Mouse (Mus musculus) embryonic facial prominence, embryonic 14.5 days (tissue): ENCODE results near the gene Ociad2. TPM values are rescaled to one million over a fixed set of nuclear protein-coding genes. Genes with fewer than 3 reads are reported as not detected.

Experiments
- ATAC-seq: fragments of 200-750 bp; cut with Nextera tagmentation; 2 replicates; pipeline ENCODE4 v1.8.0; 2017; ENCODE audit warnings: low read depth, moderate number of reproducible peaks, moderate TSS enrichment
- DNase-seq: peaks from one replicate; pipeline ENCODE4 v3.0.0-alpha.2; 2015; ENCODE audit warnings: low spot score
- H3K27ac ChIP-seq: fragments of 300-500 bp; sonication (generic); replicated peaks from 2 replicates; pipeline ENCODE4 v1.5.1; 2014; ENCODE audit warnings: low read depth, mild to moderate bottlenecking, low read length, moderate library complexity
- H3K27me3 ChIP-seq: fragments of 300-500 bp; sonication (generic); replicated peaks from 2 replicates; pipeline ENCODE4 v1.6.1; 2014; ENCODE audit warnings: low read length; ENCODE audit not compliant: control insufficient read depth, insufficient read depth
- H3K36me3 ChIP-seq: fragments of 300-500 bp; sonication (generic); 2 replicates; pipeline ENCODE4 v1.6.1; 2014; ENCODE audit warnings: low read length, mixed read lengths; ENCODE audit not compliant: control insufficient read depth, insufficient read depth
- H3K4me1 ChIP-seq: fragments of 300-500 bp; sonication (generic); 2 replicates; pipeline ENCODE4 v1.6.1; 2014; ENCODE audit warnings: antibody characterized with exemption, low read length; ENCODE audit not compliant: control insufficient read depth, insufficient read depth
- H3K4me2 ChIP-seq: fragments of 300-500 bp; sonication (generic); 2 replicates; pipeline ENCODE4 v1.6.1; 2014; ENCODE audit warnings: low read depth, mild to moderate bottlenecking, low read length, moderate library complexity, mixed read lengths
- H3K4me3 ChIP-seq: fragments of 300-500 bp; sonication (generic); 2 replicates; pipeline ENCODE4 v1.5.1; 2014; ENCODE audit warnings: low read depth, mild to moderate bottlenecking, low read length
- H3K9ac ChIP-seq: fragments of 300-500 bp; sonication (generic); 2 replicates; pipeline ENCODE4 v1.6.1; 2014; ENCODE audit warnings: low read depth, mild to moderate bottlenecking, low read length, moderate library complexity, mixed read lengths
- H3K9me3 ChIP-seq: fragments of 300-500 bp; sonication (generic); 2 replicates; pipeline ENCODE4 v1.6.1; 2016; ENCODE audit warnings: low read length; ENCODE audit not compliant: control insufficient read depth
- WGBS: fragments of 180-500 bp; shearing (Covaris S2); extraction: QIAGEN DNeasy Blood & Tissue Kit; methylation state at CpG from one replicate; pipeline ENCODE4 v1.1.7; 2014; 5-methylcytosine and 5-hydroxymethylcytosine counted together
- polyA plus RNA-seq: library from polyadenylated mRNA; unstranded; fragments of >200 nt; fragmentation: Nextera tagmentation; extraction: Ambion mirVana; gene quantifications from 2 replicates; pipeline ENCODE4 v1.2.1, GENCODE M21; 2014

Ociad2 gene
- 10.7 and 11.2 TPM in 2 replicates for polyA plus RNA-seq

GRCm38 (mm10) chr5:73340723-73341235 lies at the start of gene Ociad2:
Ociad2 (minus strand) TSS chr5:73341028.
- no peaks in the 10 kb centered on the region for H3K4me1 ChIP-seq
- no peaks in the 10 kb centered on the region for H3K36me3 ChIP-seq
- 81% methylated on average over 8 of the region's 8 CpGs for WGBS
- no peak within 1 kb of the TSS for H3K27ac ChIP-seq
- H3K9me3 ChIP-seq = no peaks in the 10 kb centered on the region
- H3K9ac ChIP-seq = no peak within 1 kb of the TSS
- no peaks in the 10 kb centered on the region for H3K27me3 ChIP-seq
- ATAC-seq = no peak
- H3K4me3 ChIP-seq = no peak within 1 kb of the TSS
- H3K4me2 ChIP-seq = no peak within 1 kb of the TSS
- DNase-seq = no peak

DNA sequence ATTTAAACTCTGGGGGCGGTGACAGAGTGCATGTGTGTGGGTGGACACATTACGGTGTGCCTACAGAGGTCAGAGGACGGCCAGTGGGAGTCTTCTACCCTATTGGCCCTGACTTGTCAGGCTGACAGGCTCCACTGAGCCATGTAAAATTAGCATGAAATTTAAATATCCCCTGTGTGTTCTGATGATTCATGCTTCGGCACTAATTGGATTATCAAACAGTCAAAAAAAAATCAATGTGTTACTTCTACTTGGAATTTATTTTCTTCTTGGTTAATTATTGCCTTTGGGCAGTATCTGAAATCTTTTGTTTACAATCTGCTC lies 42.8 kb upstream of the Ociad2 start:
- H3K9ac ChIP-seq = no peak overlapping the region
- no peaks in the 10 kb centered on the region for H3K9me3 ChIP-seq
- no peak overlapping the region for H3K27ac ChIP-seq
- no peak for DNase-seq
- H3K4me1 ChIP-seq = no peaks in the 10 kb centered on the region
- no peaks in the 10 kb centered on the region for H3K36me3 ChIP-seq
- ATAC-seq = no peak
- no peaks in the 10 kb centered on the region for H3K27me3 ChIP-seq
- no peak overlapping the region for H3K4me2 ChIP-seq
- 55% methylated on average over 4 of the region's 4 CpGs for WGBS
- H3K4me3 ChIP-seq = no peak overlapping the region

DNA sequence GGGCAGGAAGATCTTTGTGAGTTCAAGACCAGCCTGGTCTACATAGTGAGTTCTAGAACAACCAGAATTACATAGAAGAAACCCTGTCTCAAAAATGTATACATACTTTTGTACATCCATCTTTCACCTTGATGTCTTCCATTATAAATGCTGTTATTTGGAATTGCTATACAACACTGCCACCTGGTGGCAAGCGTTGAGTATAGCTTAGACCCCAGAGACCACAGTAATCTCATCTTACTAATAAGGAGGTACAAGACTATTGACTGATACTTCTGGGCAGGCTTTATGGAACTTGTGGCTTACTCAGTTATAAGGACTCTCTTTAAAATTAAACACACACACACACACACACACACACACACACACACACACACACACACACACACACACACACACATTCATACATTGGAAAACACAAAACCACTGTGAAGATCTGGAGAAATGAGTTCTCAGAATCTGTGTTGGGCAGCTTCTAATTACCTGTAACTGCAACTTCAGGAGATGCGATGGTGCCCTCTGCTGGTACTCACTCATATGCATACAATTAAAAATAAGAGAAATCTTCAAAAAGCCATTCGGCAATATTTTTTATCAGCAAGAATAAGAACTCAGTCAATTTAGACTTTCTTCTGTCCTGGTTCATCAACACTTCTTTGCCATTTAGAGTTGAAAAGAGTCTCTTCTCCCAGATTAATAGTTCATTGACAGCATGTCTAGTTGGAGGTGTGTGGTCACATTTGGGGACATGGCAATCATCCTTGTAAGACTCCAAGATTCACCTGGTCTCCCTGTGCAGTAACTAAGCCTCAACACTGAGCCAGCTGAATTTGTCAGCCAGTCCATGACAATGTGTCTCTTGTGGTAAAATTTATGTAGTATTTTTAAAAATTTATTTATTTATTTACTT lies 42.2 kb upstream of the Ociad2 start:
- ATAC-seq (peak; percentile 62), DNase-seq (peak; percentile 84)
- H3K27me3 ChIP-seq = no peaks in the 10 kb centered on the region
- no peak overlapping the region for H3K4me3 ChIP-seq
- no peaks in the 10 kb centered on the region for H3K9me3 ChIP-seq
- H3K4me2 ChIP-seq = no peak overlapping the region
- no peak overlapping the region for H3K27ac ChIP-seq
- no peaks in the 10 kb centered on the region for H3K36me3 ChIP-seq
- H3K9ac ChIP-seq = no peak overlapping the region
- WGBS = 25% methylated on average over 3 of the region's 3 CpGs
- H3K4me1 ChIP-seq = no peaks in the 10 kb centered on the region

DNA sequence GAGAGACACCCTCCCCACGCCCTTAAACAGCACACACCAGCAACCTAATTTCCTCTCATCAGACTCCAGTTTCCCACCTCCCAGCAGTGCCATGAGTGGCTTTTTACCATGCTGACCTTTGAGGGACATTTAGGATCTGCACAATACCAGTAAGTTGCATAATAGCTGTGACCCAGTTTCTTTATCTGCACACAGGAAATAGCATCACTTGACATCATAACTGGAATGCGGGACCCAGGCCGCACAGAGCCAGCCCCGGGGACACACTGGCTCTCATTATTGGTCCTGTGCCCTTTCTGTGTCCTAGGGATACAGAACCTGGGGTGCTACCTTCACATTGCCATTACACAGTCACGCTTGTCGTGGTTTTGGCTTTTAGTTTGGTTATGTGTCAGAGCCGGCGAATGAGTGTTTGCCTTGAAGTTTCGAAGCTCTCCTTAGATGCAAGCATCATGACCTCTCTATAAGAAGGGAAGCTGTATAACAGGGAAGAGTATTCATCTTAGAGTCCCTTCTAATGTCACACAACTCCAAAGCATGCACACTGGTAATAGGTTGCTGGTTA lies 41.2 kb upstream of the Ociad2 start:
- H3K9ac ChIP-seq = no peak overlapping the region
- no peak overlapping the region for H3K4me3 ChIP-seq
- no peaks in the 10 kb centered on the region for H3K4me1 ChIP-seq
- WGBS = 86% methylated on average over 8 of the region's 9 CpGs
- no peaks in the 10 kb centered on the region for H3K9me3 ChIP-seq
- H3K4me2 ChIP-seq = no peak overlapping the region
- ATAC-seq (no peak), DNase-seq (no peak)
- H3K27ac ChIP-seq = no peak overlapping the region
- H3K36me3 ChIP-seq = no peaks in the 10 kb centered on the region
- H3K27me3 ChIP-seq = no peaks in the 10 kb centered on the region

DNA sequence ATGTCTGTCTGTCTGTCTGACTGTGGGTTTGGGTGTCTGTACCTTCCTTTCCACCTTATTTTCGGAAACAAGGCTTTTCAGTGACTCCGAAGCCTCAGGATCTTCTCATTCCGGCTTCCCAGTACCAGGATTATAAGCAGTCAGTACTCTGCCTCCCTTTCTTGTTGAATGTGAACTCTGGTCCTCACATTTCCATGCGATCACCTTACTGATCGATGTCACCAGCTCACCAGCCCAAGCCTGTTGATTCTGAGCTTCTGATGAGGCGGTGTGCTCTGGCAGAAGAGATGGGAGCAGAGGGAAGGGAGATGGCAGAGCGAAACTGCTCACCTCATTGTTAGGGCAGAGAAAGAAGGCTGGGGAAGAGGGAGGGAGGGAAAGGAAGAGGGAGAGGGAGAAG lies 40.7 kb upstream of the Ociad2 start:
- Histone ChIP-seq H3K27me3 (no peaks in the 10 kb centered on the region), H3K4me2 (no peak overlapping the region), H3K4me3 (no peak overlapping the region), H3K9me3 (no peaks in the 10 kb centered on the region), H3K9ac (no peak overlapping the region), H3K4me1 (no peaks in the 10 kb centered on the region), H3K27ac (no peak overlapping the region), H3K36me3 (no peaks in the 10 kb centered on the region)
- 76% methylated on average over 7 of the region's 7 CpGs for WGBS
- DNase-seq (no peak), ATAC-seq (no peak)

DNA sequence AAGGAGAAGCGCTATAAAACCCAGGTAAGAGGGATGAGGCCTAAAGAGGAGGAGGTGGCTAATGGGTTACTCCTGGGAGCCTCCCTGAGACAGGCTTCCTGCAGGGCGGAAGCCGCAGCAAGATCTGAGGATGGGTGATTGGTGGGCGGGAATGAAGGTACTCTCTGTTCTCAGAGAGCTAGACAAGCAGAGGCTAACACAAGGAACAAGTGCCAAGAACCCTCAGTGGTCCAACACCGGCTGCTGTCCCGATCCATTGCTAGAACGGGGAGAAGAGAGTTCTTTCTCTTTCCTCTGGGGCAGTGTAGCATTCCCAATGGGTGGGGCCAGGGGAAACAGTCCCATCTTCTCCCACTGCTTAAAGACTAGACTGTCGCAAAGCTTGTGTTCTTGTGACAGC lies 40.0 kb upstream of the Ociad2 start:
- Histone ChIP-seq H3K36me3 (no peaks in the 10 kb centered on the region), H3K4me1 (no peaks in the 10 kb centered on the region), H3K9ac (no peak overlapping the region), H3K27ac (no peak overlapping the region), H3K9me3 (no peaks in the 10 kb centered on the region), H3K4me2 (no peak overlapping the region), H3K27me3 (no peaks in the 10 kb centered on the region), H3K4me3 (no peak overlapping the region)
- no peak for ATAC-seq
- DNase-seq = no peak
- 55% methylated on average over 8 of the region's 8 CpGs for WGBS

GRCm38 (mm10) chr5:73379908-73380307 lies 39.1 kb upstream of the Ociad2 start:
- WGBS = 23% methylated on average over 3 of the region's 3 CpGs
- no peak overlapping the region for H3K4me2 ChIP-seq
- peak; percentile 84 for DNase-seq
- peak; percentile 83; the same call in 1 of the 2 replicates for ATAC-seq
- no peaks in the 10 kb centered on the region for H3K36me3 ChIP-seq
- H3K9me3 ChIP-seq = no peaks in the 10 kb centered on the region
- H3K4me3 ChIP-seq = no peak overlapping the region
- no peak overlapping the region for H3K27ac ChIP-seq
- no peak overlapping the region for H3K9ac ChIP-seq
- no peaks in the 10 kb centered on the region for H3K4me1 ChIP-seq
- H3K27me3 ChIP-seq = no peaks in the 10 kb centered on the region

DNA sequence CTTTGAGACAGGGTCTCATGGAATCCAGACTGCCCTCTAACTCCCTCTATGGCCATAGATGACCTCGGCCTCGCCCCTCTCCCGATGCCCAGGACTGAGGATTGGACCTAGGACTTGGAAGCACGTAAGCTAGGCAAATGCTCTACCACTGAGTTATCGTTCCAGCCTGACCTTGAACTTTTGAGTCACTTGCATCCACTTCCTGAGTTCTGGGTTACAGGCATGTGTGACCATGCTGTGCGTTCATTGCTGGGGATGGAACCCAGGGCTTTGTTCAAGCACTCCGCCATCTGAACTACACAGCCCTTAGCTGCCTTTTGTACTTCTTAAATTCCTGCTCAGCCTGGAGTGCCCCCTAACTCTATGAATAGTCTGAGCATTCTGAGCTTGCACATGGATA lies 35.7 kb upstream of the Ociad2 start:
- no peaks in the 10 kb centered on the region for H3K36me3 ChIP-seq
- ATAC-seq (no peak), DNase-seq (no peak)
- no peak overlapping the region for H3K27ac ChIP-seq
- 91% methylated on average over 7 of the region's 7 CpGs for WGBS
- no peak overlapping the region for H3K9ac ChIP-seq
- H3K9me3 ChIP-seq = no peaks in the 10 kb centered on the region
- no peaks in the 10 kb centered on the region for H3K27me3 ChIP-seq
- H3K4me1 ChIP-seq = no peaks in the 10 kb centered on the region
- no peak overlapping the region for H3K4me3 ChIP-seq
- H3K4me2 ChIP-seq = no peak overlapping the region
